Mouse (Mus musculus) adipocyte (in vitro differentiated cells): Measurements from ENCODE around the gene Tmem50b.

Experiments
- DNase-seq: peaks from one replicate; pipeline ENCODE4 v3.0.0-alpha.2; 2016; ENCODE audit warnings: low spot score

The Tmem50b gene

GRCm38 (mm10) chr16:91565292-91565951 is 32.2 kb downstream of the Tmem50b start:
- no peak for DNase-seq

DNA sequence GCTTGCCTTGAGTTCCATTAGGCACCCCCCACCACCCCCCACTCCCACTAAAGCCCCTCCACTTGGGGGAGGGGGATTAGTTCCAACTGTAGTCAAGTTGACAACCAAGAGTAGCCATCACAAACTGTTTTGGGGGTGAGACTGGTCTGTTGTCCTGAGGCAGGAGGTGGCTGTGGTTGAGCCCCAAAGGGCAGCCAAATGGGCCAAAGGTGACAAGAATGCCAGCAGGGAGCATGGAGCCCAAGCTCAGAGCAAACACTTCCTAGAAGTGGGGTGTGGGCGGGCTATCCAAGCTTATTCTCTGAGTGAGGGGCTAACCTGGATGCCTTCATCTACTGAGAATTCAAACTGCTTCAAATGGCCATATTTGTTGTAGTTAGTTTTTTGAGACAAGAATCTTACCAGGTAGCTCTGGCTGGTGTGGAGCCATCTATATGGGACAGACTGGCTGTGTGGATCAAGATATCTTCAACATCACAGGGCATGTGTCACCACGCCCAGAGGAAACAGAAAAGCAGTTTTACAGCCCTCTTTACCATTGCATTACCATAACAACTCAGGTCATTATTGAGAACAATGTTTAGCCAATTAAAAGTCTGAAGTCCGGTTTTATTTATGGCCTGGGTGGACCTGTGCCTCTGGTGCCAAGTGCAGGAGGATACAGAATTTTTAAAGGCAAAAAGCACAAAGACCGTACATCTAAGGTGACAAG is 32.9 kb downstream of the Tmem50b start:
- DNase-seq, result no peak

GRCm38 (mm10) chr16:91561541-91562457 is 35.8 kb downstream of the Tmem50b start:
- no peak for DNase-seq

DNA sequence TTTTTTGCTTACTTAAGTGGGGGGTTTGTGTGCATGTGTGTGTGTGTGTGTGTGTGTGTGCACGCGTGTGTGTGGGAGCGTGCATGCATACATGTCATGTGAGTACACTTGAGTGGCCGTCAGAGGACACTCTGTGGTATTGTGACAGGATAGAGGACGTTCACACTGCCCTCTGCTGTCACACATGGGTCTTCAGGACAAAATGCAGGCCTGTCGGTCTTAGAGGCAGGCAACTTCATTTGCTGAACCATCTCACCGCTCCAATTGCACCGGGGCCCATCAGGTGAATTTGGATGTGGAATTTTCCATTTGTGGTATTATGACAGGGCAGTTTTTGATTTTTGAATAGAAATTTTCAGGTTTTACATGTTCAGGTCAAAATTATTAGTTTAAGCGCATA is 36.5 kb downstream of the Tmem50b start:
- DNase-seq, result peak; percentile 51

- DNase-seq, result peak; percentile 39
These were observed 39.9 kb downstream of the Tmem50b start for GRCm38 (mm10) chr16:91557693-91558092.

DNA sequence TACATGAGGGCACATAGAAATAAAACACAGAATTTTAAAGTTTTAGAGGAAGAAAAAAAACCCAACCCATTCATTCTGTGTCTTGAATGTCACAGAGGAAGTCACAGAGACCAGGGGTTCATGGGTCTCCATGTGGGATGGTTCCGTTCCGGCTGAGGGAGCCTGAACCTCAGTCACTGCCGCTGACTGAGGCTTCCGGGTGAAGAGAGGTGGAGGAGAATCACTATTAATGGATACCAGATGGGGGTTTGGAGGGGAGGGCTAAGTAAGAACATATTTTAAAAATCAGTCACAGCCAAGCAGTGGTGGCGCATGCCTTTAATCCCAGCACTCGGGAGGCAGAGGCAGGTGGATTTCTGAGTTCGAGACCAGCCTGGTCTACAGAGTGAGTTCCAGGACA is 40.4 kb downstream of the Tmem50b start:
- DNase-seq, result no peak

GRCm38 (mm10) chr16:91556659-91557058 is 40.9 kb downstream of the Tmem50b start:
- DNase-seq, result peak; percentile 58

DNA sequence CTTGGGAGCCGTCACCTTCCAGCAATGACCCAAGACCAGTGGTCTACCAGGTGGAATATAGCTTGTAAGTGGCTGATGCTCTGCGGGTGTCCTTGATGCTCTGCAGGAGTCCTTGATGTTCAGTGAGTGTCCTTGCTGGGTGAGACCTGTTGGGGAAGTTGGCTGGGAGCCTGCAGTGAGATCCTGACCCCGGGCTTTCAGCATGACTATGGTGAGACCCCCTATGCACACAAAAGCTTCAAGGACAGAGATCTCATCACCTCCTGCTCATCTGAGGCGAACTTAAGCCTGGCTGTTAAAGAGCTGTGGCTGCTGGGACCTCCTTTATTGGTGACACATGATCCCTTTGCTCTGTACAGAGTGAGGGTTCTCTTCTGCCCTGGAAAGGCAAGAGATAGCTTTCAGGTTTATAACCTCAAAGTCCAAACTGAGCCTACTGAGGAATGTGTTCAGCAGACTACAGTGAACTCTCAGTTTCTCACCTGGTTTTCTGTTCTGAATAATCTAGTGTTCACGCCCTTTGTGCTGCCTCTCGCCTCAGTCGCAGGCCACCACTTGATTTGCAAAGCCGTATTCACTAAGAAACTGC is 42.5 kb downstream of the Tmem50b start:
- no peak for DNase-seq

DNA sequence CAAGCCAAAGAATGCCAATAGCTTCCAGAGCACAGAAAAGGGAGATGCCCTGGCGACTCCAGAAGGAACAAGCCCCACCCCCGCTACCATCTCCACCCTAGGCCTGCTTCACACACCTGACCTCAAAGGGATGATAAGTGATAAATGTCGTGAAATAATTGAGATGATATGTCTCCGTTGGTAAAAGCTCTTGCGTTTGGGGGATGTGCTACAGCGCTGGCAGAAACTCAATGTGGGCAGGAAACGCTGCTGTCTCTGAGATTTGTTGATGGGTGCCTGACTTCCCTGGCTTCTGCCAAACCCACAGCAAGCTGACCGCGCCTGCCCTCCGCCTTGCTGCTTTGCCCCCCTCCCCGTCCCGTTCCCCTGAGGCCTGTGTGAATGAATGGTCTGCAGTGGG is 44.0 kb downstream of the Tmem50b start:
- DNase-seq, result no peak

DNA sequence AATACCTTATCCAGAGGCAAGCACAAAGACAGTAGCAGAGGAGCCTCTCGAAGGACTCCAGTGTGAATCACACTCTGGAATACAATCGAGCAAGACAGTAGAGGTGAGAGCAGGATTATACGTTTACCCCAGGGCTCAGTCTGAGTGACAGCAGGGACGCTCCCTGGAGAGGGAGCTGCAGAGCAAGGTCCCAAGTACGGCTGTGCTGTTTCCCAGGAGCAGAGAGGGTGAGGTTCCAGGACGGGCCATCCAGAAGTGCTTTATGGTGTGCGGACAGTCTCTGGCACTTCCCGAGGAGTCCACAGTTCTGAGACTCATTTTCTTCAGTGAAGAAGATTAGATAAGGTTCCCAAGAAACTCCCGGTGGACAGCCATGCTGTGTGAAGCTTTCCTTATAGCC is 45.5 kb downstream of the Tmem50b start:
- no peak for DNase-seq

DNA sequence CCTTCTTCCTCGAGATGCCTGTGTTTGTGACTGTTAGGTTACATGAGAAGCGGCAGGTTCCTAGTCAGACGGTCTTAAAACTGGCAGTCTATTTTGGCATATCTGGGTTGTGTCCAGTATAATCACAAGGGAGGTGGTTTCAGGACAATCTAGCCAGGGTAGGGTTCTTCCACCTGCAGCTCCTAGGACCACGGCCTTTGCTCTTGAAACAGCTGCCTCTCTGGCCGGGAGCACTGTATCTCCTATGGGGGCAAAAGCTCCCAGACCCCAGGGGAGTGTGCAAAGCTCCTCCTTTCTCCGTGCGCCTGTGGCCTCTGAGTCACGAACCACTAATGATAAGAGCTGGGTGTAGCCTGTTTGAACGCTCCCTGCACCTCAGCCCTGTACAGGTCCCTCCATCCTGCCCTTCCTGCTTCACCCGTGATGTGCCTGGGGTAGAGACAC is 46.5 kb downstream of the Tmem50b start:
- no peak for DNase-seq

GRCm38 (mm10) chr16:91549616-91550015 is 48.0 kb downstream of the Tmem50b start:
- no peak for DNase-seq

DNA sequence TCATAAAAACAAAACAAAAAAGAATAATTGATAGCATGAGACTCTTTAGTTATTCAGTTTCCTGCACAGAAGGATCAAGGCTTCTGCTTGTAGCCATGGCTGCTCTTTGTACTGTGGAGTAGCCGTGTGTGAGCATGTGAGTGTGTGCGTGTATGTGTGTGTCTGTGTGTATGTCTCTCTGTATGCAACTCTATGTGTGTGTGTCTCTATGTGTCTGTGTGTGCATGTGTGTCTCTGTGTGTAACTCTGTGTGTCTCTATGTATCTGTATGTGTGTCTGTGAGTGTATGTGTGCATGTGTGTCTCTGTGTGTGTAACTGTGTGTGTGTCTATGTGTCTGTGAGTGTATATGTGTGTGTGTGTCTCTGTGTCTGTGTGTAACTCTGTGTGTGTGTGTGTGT is 48.6 kb downstream of the Tmem50b start:
- DNase-seq, result no peak

- no peak for DNase-seq
These were observed 49.0 kb downstream of the Tmem50b start for GRCm38 (mm10) chr16:91548586-91548985.

DNA sequence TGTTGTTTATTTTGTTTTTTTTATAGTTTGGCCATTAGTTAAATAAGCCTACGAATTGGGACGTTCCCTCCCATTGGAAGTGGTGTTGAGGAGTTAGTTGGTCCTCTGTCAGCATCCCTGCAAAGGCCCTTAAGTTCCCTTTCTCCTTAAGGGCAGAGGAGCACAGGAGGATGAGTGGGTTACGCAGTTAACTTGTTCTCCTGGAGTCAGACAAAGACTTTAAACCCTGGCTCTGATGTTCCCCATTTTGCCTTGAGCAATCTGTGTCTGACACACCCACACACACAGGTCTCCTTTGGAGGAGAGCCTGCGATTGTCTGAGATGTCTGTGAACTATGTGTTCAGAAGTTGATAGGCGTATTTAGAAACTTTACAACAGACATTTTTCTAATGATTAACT is 49.6 kb downstream of the Tmem50b start:
- no peak for DNase-seq

- peak; percentile 59 for DNase-seq
These were observed 50.5 kb downstream of the Tmem50b start, which contains the start of gene Ifngr2 for GRCm38 (mm10) chr16:91546836-91547741. Gene Ifngr2 (plus strand): TSS chr16:91547072.

DNA sequence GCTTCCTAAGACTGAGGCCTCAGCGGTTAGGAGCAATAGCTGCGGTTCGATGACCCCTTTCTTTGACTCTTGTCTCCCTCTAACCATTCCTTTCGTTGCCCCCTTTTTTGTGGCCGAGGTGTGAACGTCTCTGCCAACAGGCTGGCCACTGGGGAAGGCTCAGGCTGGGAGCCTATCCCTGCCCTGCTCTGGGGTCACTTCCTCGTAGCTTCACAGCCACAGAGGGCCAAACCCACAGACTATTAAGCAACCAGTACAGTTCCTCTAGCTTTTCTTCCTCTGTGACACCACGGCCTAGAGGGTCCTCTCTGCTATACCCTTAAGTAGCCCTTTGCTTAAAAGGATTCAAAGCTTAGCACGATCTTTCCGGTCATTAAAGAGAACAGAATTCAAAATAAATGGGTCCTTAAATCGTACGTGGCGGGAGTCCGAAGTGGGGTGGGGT is 51.2 kb downstream of the Tmem50b start:
- DNase-seq, result no peak

GRCm38 (mm10) chr16:91545597-91546281 is 51.9 kb downstream of the Tmem50b start:
- no peak for DNase-seq

DNA sequence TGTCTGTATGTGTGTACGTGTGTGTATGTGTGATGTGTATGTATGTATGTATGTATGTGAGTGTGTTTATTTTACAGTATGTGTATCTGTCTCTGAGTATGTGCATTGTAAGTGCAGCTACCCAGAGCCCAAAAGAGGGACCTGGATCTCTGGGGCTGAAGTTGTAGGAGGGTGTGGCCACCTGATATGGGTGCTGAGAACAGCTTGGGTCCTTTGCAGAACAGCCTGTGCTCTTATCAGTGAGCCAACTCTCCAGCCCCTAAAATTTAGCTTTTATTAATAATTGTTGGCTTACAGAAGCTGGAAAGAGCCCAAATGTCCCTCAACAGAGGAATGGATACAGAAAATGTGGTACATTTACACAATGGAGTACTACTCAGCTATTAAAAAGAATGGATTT is 54.0 kb downstream of the Tmem50b start:
- no peak for DNase-seq

GRCm38 (mm10) chr16:91541573-91542081 is 56.0 kb downstream of the Tmem50b start:
- DNase-seq, result no peak
